Mouse (Mus musculus) forebrain, embryonic 15.5 days (tissue): ENCODE results near the gene Nr0b2. TPM values are rescaled to one million over a fixed set of nuclear protein-coding genes. Genes with fewer than 3 reads are reported as not detected.

ENCODE experiments used
- ATAC-seq: fragments of 200-750 bp; cut with Nextera tagmentation; replicated peaks from 2 replicates; pipeline ENCODE4 v1.8.0; 2017; ENCODE audit warnings: mild to moderate bottlenecking, moderate TSS enrichment, moderate library complexity
- H3K27ac ChIP-seq: fragments of 300-500 bp; sonication (generic); replicated peaks from 2 replicates; pipeline ENCODE4 v1.5.1; 2015; ENCODE audit warnings: mild to moderate bottlenecking, inconsistent platforms
- H3K27me3 ChIP-seq: fragments of 300-500 bp; sonication (generic); 2 replicates; pipeline ENCODE4 v1.6.1; 2015; ENCODE audit warnings: inconsistent platforms
- H3K36me3 ChIP-seq: fragments of 300-500 bp; sonication (generic); 2 replicates; pipeline ENCODE4 v1.6.1; 2015; ENCODE audit warnings: mild to moderate bottlenecking, inconsistent platforms
- H3K4me1 ChIP-seq: fragments of 300-500 bp; sonication (generic); 2 replicates; pipeline ENCODE4 v1.6.1; 2015; ENCODE audit warnings: inconsistent platforms
- H3K4me2 ChIP-seq: fragments of 300-500 bp; sonication (generic); replicated peaks from 2 replicates; pipeline ENCODE4 v1.6.1; 2015; ENCODE audit warnings: mild to moderate bottlenecking, inconsistent platforms
- H3K4me3 ChIP-seq: fragments of 300-500 bp; sonication (generic); 2 replicates; pipeline ENCODE4 v1.5.1; 2015; ENCODE audit warnings: mild to moderate bottlenecking, inconsistent platforms
- H3K9ac ChIP-seq: fragments of 300-500 bp; sonication (generic); replicated peaks from 2 replicates; pipeline ENCODE4 v1.6.1; 2015; ENCODE audit warnings: mild to moderate bottlenecking, inconsistent platforms
- H3K9me3 ChIP-seq: fragments of 300-500 bp; sonication (generic); 2 replicates; pipeline ENCODE4 v1.6.1; 2016; ENCODE audit warnings: inconsistent platforms
- WGBS: fragments of 180-500 bp; shearing (Covaris S2); methylation state at CpG from one replicate; pipeline ENCODE4 v1.1.7; 2015; ENCODE audit warnings: mixed read lengths; 5-methylcytosine and 5-hydroxymethylcytosine counted together
- polyA plus RNA-seq: library from polyadenylated mRNA; unstranded; fragments of >200 nt; fragmentation: Nextera tagmentation; extraction: Ambion mirVana; gene quantifications from 2 replicates; pipeline ENCODE4 v1.2.1, GENCODE M21; 2015

Nr0b2 gene
- polyA plus RNA-seq, 1 experiment from 2014 or later = not detected

DNA sequence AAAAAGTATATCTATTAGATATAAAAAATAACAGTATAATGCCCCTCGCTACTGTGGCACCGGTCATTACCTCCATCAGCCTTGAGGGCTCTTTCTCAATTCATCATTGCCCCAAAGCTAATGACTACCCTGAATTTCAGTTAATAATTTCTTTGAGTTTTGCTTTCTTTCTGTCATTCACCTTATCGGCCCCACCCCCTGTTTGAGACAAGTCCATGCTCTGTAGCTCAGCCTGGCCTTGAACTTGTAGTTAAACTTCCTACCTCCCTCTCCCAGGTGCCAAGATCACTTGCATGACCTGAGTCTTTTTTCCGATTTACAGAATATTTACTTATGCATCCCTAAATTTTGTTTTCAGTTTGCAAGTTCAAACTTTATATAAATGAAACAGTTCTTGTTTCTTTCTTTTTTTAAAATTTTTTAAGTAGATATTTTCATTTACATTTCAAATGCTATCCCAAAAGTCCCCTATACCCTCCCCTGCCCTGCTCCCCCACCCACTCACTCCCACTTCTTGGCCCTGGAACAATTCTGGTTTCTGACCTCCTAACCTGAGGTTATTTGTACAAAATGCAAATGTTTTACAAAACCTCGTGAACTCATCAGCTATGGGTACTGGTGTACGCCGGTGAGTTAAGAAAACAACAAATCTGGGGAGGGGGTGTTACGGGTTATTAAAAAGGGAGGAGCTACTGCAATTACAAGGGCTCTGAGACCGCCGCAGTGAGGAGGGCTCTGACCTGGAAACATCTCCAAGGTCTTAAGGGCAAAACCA, 16.3 kb downstream of the Nr0b2 start:
- Histone ChIP-seq H3K4me3 (no peak overlapping the region), H3K4me1 (peaks cover 4% of the 10 kb centered on the region; the same call in 1 of the 2 replicates), H3K9me3 (no peaks in the 10 kb centered on the region), H3K36me3 (no peaks in the 10 kb centered on the region), H3K9ac (no peak overlapping the region), H3K27me3 (no peaks in the 10 kb centered on the region), H3K27ac (no peak overlapping the region), H3K4me2 (no peak overlapping the region)
- no peak for ATAC-seq
- 89% methylated on average over 10 of the region's 10 CpGs for WGBS

DNA sequence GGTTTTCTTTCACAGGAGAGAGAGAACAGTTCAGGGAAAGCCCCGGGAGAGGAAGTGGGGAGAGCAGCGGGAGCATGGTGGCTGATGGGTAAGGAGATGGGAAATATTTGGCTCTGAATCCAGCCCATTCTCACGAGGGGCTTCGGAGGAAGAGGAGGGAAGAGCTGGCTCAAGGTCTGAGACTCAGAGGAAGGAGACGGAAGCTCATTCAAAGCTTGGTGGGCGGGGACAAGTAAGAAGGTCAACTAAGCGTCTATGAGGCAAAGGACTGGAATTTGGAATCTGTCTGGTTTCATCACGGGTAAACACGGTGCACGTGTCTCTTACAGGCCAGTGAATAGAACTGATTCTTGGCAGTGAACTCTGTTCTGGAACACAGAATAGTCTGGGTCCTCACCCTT, 16.9 kb downstream of the Nr0b2 start:
- ATAC-seq = no peak
- no peaks in the 10 kb centered on the region for H3K9me3 ChIP-seq
- H3K27me3 ChIP-seq = no peaks in the 10 kb centered on the region
- no peaks in the 10 kb centered on the region for H3K36me3 ChIP-seq
- no peak overlapping the region for H3K4me2 ChIP-seq
- no peak overlapping the region for H3K4me3 ChIP-seq
- peaks cover 5% of the 10 kb centered on the region; the same call in 1 of the 2 replicates for H3K4me1 ChIP-seq
- no peak overlapping the region for H3K9ac ChIP-seq
- H3K27ac ChIP-seq = no peak overlapping the region
- WGBS = 64% methylated on average over 10 of the region's 10 CpGs

DNA sequence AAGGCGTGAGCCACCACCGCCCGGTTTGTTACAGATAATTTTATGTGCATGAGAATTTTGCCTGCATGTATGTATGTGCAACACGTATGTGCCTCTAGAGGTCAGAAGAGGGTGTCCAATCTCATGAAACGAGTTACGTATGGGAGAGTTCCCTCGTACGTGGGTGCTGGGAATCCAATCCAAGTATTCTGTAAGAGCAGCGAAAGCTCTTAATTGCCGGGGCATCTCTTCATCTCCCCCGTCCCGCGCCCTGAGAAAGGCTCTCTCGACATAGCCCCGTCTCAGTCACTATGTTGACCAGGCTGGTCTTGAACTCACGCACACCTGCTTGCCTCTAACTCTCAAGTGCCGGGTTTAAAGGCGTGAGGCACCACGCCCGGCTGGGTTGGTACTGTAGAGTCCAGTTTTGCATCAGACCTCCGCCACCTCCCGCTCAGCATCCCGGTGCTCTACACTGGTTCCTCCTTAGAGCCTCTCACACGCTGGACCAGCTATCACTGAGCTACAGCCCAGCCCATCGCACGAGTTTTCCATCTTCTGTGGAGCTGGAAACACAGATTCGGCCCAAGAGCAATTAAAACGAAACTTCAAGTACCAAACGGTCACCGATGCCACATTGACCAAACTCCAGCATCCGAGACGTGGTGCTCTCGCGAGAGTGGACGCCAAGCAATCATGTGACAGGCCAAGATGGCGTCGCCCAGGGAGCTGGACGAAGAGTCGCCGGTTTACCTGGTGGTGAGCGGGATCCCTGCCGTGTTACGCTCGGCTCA, 21.1 kb downstream of the Nr0b2 start, which contains the start of gene Gpatch3:
Gene Gpatch3 (plus strand): TSS at position 676 of the 773 bp plus-strand sequence.
- WGBS = 5% methylated on average over 44 of the region's 44 CpGs
- H3K9ac ChIP-seq = peak within 1 kb of the TSS; percentile 80
- no peaks in the 10 kb centered on the region for H3K9me3 ChIP-seq
- H3K27me3 ChIP-seq = no peaks in the 10 kb centered on the region
- peak within 1 kb of the TSS; percentile 81 for H3K4me3 ChIP-seq
- peaks cover 16% of the 10 kb centered on the region for H3K4me1 ChIP-seq
- peak; percentile 92 for ATAC-seq
- peak within 1 kb of the TSS; percentile 86 for H3K27ac ChIP-seq
- H3K36me3 ChIP-seq = peaks cover 13% of the 10 kb centered on the region
- peak within 1 kb of the TSS; percentile 84 for H3K4me2 ChIP-seq

DNA sequence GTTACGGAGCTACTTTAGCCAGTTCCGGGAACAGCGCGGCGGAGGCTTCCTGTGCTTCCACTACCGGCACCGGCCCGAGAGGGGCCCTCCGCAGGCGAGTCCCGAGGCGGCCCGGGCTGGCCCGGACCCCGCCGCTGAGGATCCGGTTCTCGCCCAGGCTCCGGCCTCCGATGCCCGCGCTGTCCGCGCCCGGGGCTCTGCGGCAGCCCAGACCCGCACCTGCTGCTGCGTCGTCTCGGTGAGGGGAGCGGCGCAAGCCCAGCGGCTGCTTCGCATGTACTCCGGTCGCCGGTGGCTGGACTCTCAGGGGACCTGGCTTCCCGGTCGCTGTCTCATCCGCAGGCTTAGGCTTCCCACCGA, 21.6 kb downstream of the Nr0b2 start:
- peak overlapping the region; percentile 81 for H3K4me3 ChIP-seq
- under 1% methylated on average over 35 of the region's 41 CpGs for WGBS
- no peaks in the 10 kb centered on the region for H3K9me3 ChIP-seq
- H3K4me1 ChIP-seq = peaks cover 16% of the 10 kb centered on the region
- H3K4me2 ChIP-seq = peak overlapping the region; percentile 84
- H3K27ac ChIP-seq = peak overlapping the region; percentile 86
- peak overlapping the region; percentile 80 for H3K9ac ChIP-seq
- H3K27me3 ChIP-seq = no peaks in the 10 kb centered on the region
- peaks cover 18% of the 10 kb centered on the region for H3K36me3 ChIP-seq
- ATAC-seq = peak; percentile 79; the same call in 1 of the 2 replicates

GRCm38 (mm10) chr4:133577983-133578382, 24.8 kb downstream of the Nr0b2 start:
- H3K4me1 ChIP-seq = peaks cover 16% of the 10 kb centered on the region
- no peak overlapping the region for H3K4me3 ChIP-seq
- H3K9ac ChIP-seq = no peak overlapping the region
- H3K27me3 ChIP-seq = no peaks in the 10 kb centered on the region
- no peak overlapping the region for H3K4me2 ChIP-seq
- H3K9me3 ChIP-seq = no peaks in the 10 kb centered on the region
- WGBS = 76% methylated on average over 12 of the region's 12 CpGs
- no peak overlapping the region for H3K27ac ChIP-seq
- peaks cover 36% of the 10 kb centered on the region for H3K36me3 ChIP-seq
- ATAC-seq = no peak

DNA sequence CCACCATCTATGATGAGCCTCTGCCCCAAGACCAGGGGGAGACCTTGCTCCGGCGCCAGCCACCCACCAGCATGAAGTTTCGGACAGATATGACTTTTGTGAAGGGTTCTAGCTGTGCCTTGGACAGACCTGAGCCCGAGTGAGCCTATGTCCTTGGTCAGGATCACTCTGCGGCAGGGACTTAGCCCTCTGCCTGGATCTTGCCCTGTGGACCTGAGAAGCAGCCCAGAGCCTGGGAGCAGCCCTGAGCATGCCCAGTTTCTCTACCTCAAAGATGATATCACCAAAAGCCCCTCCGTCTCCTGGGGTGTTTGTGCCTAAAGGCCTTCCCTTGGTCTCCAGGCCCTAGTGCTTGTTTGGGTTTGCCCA, 30.5 kb downstream of the Nr0b2 start:
- Histone ChIP-seq H3K4me1 (peaks cover 22% of the 10 kb centered on the region), H3K36me3 (peaks cover 56% of the 10 kb centered on the region), H3K27me3 (no peaks in the 10 kb centered on the region), H3K4me2 (peak overlapping the region; percentile 99), H3K4me3 (peak overlapping the region; percentile 85), H3K9me3 (no peaks in the 10 kb centered on the region), H3K27ac (peak overlapping the region; percentile 83), H3K9ac (peak overlapping the region; percentile 77)
- WGBS = 69% methylated on average over 6 of the region's 6 CpGs
- peak; percentile 38 for ATAC-seq

- Histone ChIP-seq H3K27ac (peak within 1 kb of the TSS; percentile 83), H3K4me3 (peak within 1 kb of the TSS; percentile 85), H3K4me2 (peak within 1 kb of the TSS; percentile 99), H3K36me3 (peaks cover 54% of the 10 kb centered on the region), H3K9me3 (no peaks in the 10 kb centered on the region), H3K9ac (peak within 1 kb of the TSS; percentile 77), H3K4me1 (peaks cover 22% of the 10 kb centered on the region), H3K27me3 (no peaks in the 10 kb centered on the region)
- ATAC-seq = peak; percentile 93
- WGBS = 1% methylated on average over 61 of the region's 65 CpGs
Measured at GRCm38 (mm10) chr4:133584059-133584951, 31.1 kb downstream of the Nr0b2 start, which contains the start of gene Gpn2. TSS of gene Gpn2 (plus strand) at chr4:133584362.

DNA sequence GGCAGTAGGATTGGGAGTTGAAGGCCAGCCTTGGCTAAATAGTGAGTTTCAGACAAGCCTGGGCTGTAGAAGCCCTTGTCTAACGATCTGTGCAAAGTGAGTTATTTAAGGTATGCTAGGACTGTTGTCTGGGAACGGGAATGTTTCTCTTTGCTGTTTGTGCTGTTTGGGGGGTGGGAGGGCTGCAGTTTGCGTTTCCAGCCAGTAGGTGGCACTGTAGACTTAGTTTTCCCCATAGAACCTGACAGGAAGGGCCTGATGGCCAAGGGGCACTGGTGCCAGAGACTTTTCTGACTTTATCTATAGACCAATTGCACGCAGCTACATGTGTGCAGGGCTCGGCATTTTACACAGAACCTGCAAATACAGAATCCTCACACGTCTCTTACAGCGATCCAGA, 39.4 kb downstream of the Nr0b2 start:
- Histone ChIP-seq H3K36me3 (peaks cover 32% of the 10 kb centered on the region), H3K9me3 (no peaks in the 10 kb centered on the region), H3K4me2 (no peak overlapping the region), H3K4me1 (no peaks in the 10 kb centered on the region), H3K27me3 (peaks cover 5% of the 10 kb centered on the region; the same call in 1 of the 2 replicates), H3K9ac (no peak overlapping the region), H3K27ac (no peak overlapping the region), H3K4me3 (no peak overlapping the region)
- no peak for ATAC-seq
- WGBS = 30% methylated on average over 7 of the region's 7 CpGs

DNA sequence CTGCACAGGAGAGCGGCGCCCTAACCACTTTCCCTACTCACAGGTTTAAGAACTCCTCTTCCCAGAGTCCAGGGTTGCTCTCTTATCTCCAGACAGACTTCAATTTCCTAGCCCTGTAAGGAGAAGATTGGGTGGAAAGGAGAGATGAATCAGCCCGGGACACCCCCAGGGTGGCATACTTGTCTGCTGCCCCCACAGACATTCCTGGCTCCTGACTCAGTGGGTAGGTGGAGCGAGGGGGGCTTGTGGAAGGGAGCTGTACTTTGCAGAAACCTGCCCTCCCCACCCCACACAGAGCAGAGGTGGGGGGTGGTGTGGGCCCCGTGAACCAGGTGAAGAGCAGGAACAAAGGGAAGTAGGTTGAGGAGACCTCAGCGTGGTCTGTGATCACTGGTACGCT, 42.4 kb downstream of the Nr0b2 start:
- Histone ChIP-seq H3K9ac (no peak overlapping the region), H3K27ac (no peak overlapping the region), H3K36me3 (peaks cover 6% of the 10 kb centered on the region; the same call in 1 of the 2 replicates), H3K9me3 (no peaks in the 10 kb centered on the region), H3K4me3 (no peak overlapping the region), H3K27me3 (peaks cover 30% of the 10 kb centered on the region), H3K4me1 (peaks cover 12% of the 10 kb centered on the region), H3K4me2 (no peak overlapping the region)
- 78% methylated on average over 7 of the region's 7 CpGs for WGBS
- ATAC-seq = no peak

GRCm38 (mm10) chr4:133596084-133596483, 42.9 kb downstream of the Nr0b2 start:
- peaks cover 12% of the 10 kb centered on the region for H3K4me1 ChIP-seq
- ATAC-seq = no peak
- H3K27ac ChIP-seq = no peak overlapping the region
- H3K4me2 ChIP-seq = no peak overlapping the region
- H3K9me3 ChIP-seq = no peaks in the 10 kb centered on the region
- WGBS = 86% methylated on average over 6 of the region's 6 CpGs
- H3K4me3 ChIP-seq = no peak overlapping the region
- peaks cover 30% of the 10 kb centered on the region for H3K27me3 ChIP-seq
- H3K36me3 ChIP-seq = peaks cover 4% of the 10 kb centered on the region; the same call in 1 of the 2 replicates
- H3K9ac ChIP-seq = no peak overlapping the region

GRCm38 (mm10) chr4:133598616-133599015, 45.4 kb downstream of the Nr0b2 start:
- peaks cover 45% of the 10 kb centered on the region for H3K27me3 ChIP-seq
- H3K4me3 ChIP-seq = no peak overlapping the region
- H3K9me3 ChIP-seq = no peaks in the 10 kb centered on the region
- no peak for ATAC-seq
- no peak overlapping the region for H3K4me2 ChIP-seq
- H3K4me1 ChIP-seq = peaks cover 16% of the 10 kb centered on the region
- WGBS = 49% methylated on average over 4 of the region's 4 CpGs
- H3K27ac ChIP-seq = no peak overlapping the region
- no peak overlapping the region for H3K9ac ChIP-seq
- H3K36me3 ChIP-seq = no peaks in the 10 kb centered on the region; the same call in 1 of the 2 replicates
